ENCODE assay signal across 25 mouse cellular contexts in the genomic region with DNA sequence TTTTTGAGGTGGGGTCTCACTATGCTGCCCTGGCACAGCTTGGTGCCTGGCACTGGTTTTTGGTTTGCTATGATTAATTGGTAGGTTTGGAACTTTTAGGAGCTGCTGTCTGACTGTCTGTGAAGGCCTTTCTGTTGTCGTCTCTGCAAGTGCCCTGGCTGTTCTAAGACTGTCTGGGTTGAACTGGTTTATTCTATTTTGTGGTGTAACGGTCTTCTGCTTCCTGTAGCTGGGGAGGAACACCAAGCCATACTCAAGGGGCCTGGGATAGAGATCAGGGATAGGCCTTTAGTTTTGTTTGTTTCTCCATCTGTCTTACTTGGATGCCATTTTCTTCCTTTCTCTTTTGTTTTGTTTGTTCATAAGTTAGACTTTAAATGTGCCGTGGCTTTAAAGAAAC. TPM values are rescaled to one million over a fixed set of nuclear protein-coding genes. Genes with fewer than 3 reads are reported as not detected.
A peak's percentile ranks its signal among the peaks of the same experiment; 100 is the strongest.
DNase-seq lines count a peak whose midpoint lies in the region; ATAC-seq and TF ChIP-seq lines count a peak whose summit lies in the region.
"Had no signal": no experiment of that assay in that cellular context is flagged by ENCODE, and none has a peak within 500 bp of the region (broad histone marks: within the 10 kb centered on the region; RNA-seq: fewer than 3 reads in every experiment).

No protein-coding gene starts in this region.

- no peaks in the 10 kb centered on the region for H3K36me3 ChIP-seq in limb, embryonic 12.5 days
- H3K36me3 ChIP-seq in limb, embryonic 10.5 days, result no peaks in the 10 kb centered on the region
- H3K36me3 ChIP-seq in midbrain, postnatal 0 days (ENCODE audit: insufficient read depth, low read length), result no peaks in the 10 kb centered on the region
- H3K36me3 ChIP-seq: intestine, embryonic 15.5 days; limb, embryonic 15.5 days; lung, embryonic 15.5 days had no signal

- H3K27me3 ChIP-seq in limb, embryonic 12.5 days, result no peaks in the 10 kb centered on the region
- no peaks in the 10 kb centered on the region for H3K27me3 ChIP-seq in limb, embryonic 10.5 days (ENCODE audit: low read depth, poor library complexity, severe bottlenecking)
- H3K27me3 ChIP-seq in midbrain, postnatal 0 days (ENCODE audit: insufficient read depth, low read length), result no peaks in the 10 kb centered on the region
- H3K27me3 ChIP-seq: intestine, embryonic 15.5 days; kidney, embryonic 15.5 days; limb, embryonic 15.5 days; lung, embryonic 15.5 days had no signal

- no peak overlapping the region for H3K9ac ChIP-seq in limb, embryonic 12.5 days (replicated peaks)
- no peak overlapping the region for H3K9ac ChIP-seq in midbrain, postnatal 0 days (replicated peaks; ENCODE audit: low read length, poor library complexity, severe bottlenecking)
- H3K9ac ChIP-seq: intestine, embryonic 15.5 days; kidney, embryonic 15.5 days; limb, embryonic 15.5 days; lung, embryonic 15.5 days had no signal

- no peak for DNase-seq in limb, embryonic 10.5 days (ENCODE audit: low spot score)
- peak; percentile 55 for DNase-seq in thymus, postnatal 0 days (ENCODE audit: low spot score)
- DNase-seq in thymus, postnatal 4 days, result no peak
- no peak for DNase-seq in midbrain, postnatal 0 days (ENCODE audit: low spot score)
- DNase-seq in urinary bladder, postnatal 14 days (ENCODE audit: low spot score), result no peak
- DNase-seq: adrenal gland, postnatal 10 days; cerebellum, adult 8-10 months; cerebellum, postnatal 36 days; gastrocnemius, adult 2 months; kidney, postnatal 4 days; lung, postnatal 36 days; right cerebral cortex, postnatal 4 days had no signal

- H3K4me3 ChIP-seq in limb, embryonic 12.5 days (replicated peaks), result no peak overlapping the region
- no peak overlapping the region for H3K4me3 ChIP-seq in limb, embryonic 10.5 days
- no peak overlapping the region for H3K4me3 ChIP-seq in midbrain, postnatal 0 days (ENCODE audit: low read depth, low read length)
- H3K4me3 ChIP-seq: gastrocnemius, adult 2 months; hindbrain, embryonic 10.5 days; intestine, embryonic 15.5 days; kidney, embryonic 15.5 days; limb, embryonic 15.5 days; lung, embryonic 15.5 days had no signal

- H3K4me2 ChIP-seq in limb, embryonic 12.5 days, result no peak overlapping the region
- H3K4me2 ChIP-seq in midbrain, postnatal 0 days (ENCODE audit: low read depth, low read length, poor library complexity, severe bottlenecking), result no peak overlapping the region
- H3K4me2 ChIP-seq: intestine, embryonic 15.5 days; kidney, embryonic 15.5 days; limb, embryonic 15.5 days; lung, embryonic 15.5 days had no signal

- 48% methylated on average over 3 of the region's 3 CpGs for WGBS in limb, embryonic 12.5 days
- 67% methylated on average over 3 of the region's 3 CpGs for WGBS in limb, embryonic 10.5 days
- WGBS in midbrain, postnatal 0 days, result 78% methylated on average over 3 of the region's 3 CpGs

- no peak for ATAC-seq in limb, embryonic 12.5 days (ENCODE audit: insufficient number of reproducible peaks, insufficient read depth, low FRiP score, low TSS enrichment, low read depth)
- peak; percentile 55; the same call in 1 of the 2 replicates for ATAC-seq in common myeloid progenitor, adult 5-6 weeks (replicated peaks; ENCODE audit: low read depth, poor library complexity, severe bottlenecking)
- peak; percentile 29; the same call in 1 of the 2 replicates for ATAC-seq in megakaryocyte, adult 5-6 weeks (ENCODE audit: poor library complexity, severe bottlenecking)
- ATAC-seq in midbrain, postnatal 0 days (ENCODE audit: low FRiP score), result no peak
- ATAC-seq: hindbrain, embryonic 16.5 days; midbrain, embryonic 16.5 days had no signal

- peaks cover 14% of the 10 kb centered on the region for H3K4me1 ChIP-seq in limb, embryonic 12.5 days (replicated peaks)
- H3K4me1 ChIP-seq in limb, embryonic 10.5 days, result peaks cover 21% of the 10 kb centered on the region
- H3K4me1 ChIP-seq in midbrain, postnatal 0 days (ENCODE audit: insufficient read depth, low read length), result 0 out of 2 replicates have a peak, but pooled peaks cover 3% of the 10 kb centered on the region

- H3K9me3 ChIP-seq in limb, embryonic 12.5 days, result no peaks in the 10 kb centered on the region
- no peaks in the 10 kb centered on the region for H3K9me3 ChIP-seq in limb, embryonic 10.5 days (replicated peaks)
- H3K9me3 ChIP-seq in midbrain, postnatal 0 days (ENCODE audit: low read length), result no peaks in the 10 kb centered on the region
- H3K9me3 ChIP-seq: hindbrain, embryonic 10.5 days; intestine, embryonic 15.5 days; kidney, embryonic 15.5 days; limb, embryonic 15.5 days; lung, embryonic 15.5 days had no signal

- TF ChIP-seq CTCF in midbrain, postnatal 0 days (IDR thresholded peaks at IDR 0.05), result no peak

- H3K27ac ChIP-seq in limb, embryonic 12.5 days, result peak overlapping the region; percentile 23; the same call in 1 of the 2 replicates
- H3K27ac ChIP-seq in limb, embryonic 10.5 days, result no peak overlapping the region
- no peak overlapping the region for H3K27ac ChIP-seq in midbrain, postnatal 0 days (ENCODE audit: low read depth, low read length)
- H3K27ac ChIP-seq: gastrocnemius, adult 2 months; hindbrain, embryonic 10.5 days; intestine, embryonic 15.5 days; kidney, embryonic 15.5 days; limb, embryonic 15.5 days; lung, embryonic 15.5 days had no signal

RNA-seq across cellular contexts. Expression of a gene that starts 46.0 kb away (rescaled TPM):
- 0.45 and 0.50 TPM in 2 replicates for polyA plus RNA-seq in limb, embryonic 12.5 days (2016; fragmentation: Nextera tagmentation; extraction: Ambion mirVana)
- polyA plus RNA-seq in limb, embryonic 10.5 days (2016; fragmentation: Nextera tagmentation; extraction: Ambion mirVana), result 0.10 and 0.26 TPM in 2 replicates
- 3.0 and 4.0 TPM in 2 replicates for polyA plus RNA-seq in thymus, postnatal 0 days (2015; fragmentation: Nextera tagmentation; extraction: Ambion mirVana)
- total RNA-seq in common myeloid progenitor, adult 5-6 weeks (2017), result not detected in 2 replicates
- not detected in 2 replicates for total RNA-seq in megakaryocyte, adult 5-6 weeks (2015)
- total RNA-seq in megakaryocyte, adult 5-6 weeks (2017), result not detected in 2 replicates
- total RNA-seq in midbrain, postnatal 0 days (2014; rRNA removed), result 0.11 and 0.28 TPM in 2 replicates
- 0.10 TPM in 1 of 2 replicates, not detected in the other for polyA plus RNA-seq in midbrain, postnatal 0 days (2015; fragmentation: Nextera tagmentation; extraction: Ambion mirVana)
- polyA plus RNA-seq: C2C12; forebrain, embryonic 11.5 days; midbrain, embryonic 16.5 days; neural tube, embryonic 14.5 days had no signal

Comparison
In these comparisons a context has a peak if more than half of its experiments do, and no peak if none do; other contexts are left out.
1. ATAC-seq: peak in common myeloid progenitor, adult 5-6 weeks (single experiment) and megakaryocyte, adult 5-6 weeks (single experiment); none in limb, embryonic 12.5 days (single experiment) and midbrain, postnatal 0 days (single experiment).